Mouse (Mus musculus): ENCODE data around the gene Gtf2f2. TPM values are rescaled to one million over a fixed set of nuclear protein-coding genes. Genes with fewer than 3 reads are reported as not detected.

The Gtf2f2 gene
- polyA plus RNA-seq, 1 experiment = 24.3 TPM

DNA sequence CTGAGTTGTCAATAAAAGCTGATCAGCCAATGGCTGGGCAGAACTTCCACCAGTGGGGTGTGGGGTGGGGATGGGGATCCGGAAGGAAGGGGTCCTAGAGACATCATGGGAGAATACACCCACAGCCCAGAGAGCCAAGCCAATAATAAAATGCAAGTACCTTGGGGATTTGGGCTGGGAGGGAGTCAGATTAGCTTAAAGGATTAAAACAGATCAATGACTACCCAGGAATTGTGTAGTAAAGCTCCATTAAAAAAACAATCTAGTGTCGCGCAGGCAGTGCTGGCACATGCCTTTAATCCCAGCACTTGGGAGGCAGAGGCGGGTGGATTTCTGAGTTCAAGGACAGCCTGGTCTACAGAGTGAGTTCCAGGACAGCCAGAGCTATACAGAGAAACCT, 5.7 kb downstream of the Gtf2f2 start:
- H3K4me2 ChIP-seq (ENCODE audit: low read depth) = no peak overlapping the region
- H3K27me3 ChIP-seq (ENCODE audit: control insufficient read depth, insufficient read depth, insufficient read length) = no peaks in the 10 kb centered on the region
- peaks cover 73% of the 10 kb centered on the region for H3K79me2 ChIP-seq (ENCODE audit: control insufficient read depth, insufficient read depth)
- no peak overlapping the region for H3K4me3 ChIP-seq
- H3K36me3 ChIP-seq (ENCODE audit: control insufficient read depth, insufficient read depth) = peaks cover 4% of the 10 kb centered on the region
- no peak overlapping the region for H3ac ChIP-seq (ENCODE audit: control insufficient read depth, insufficient read length)
- TF ChIP-seq POLR2AphosphoS2 (IDR thresholded peaks at IDR 0.05; ENCODE audit: insufficient read length, low read depth) = no peak
- no peak for TF ChIP-seq TCF12 (IDR thresholded peaks at IDR 0.05; ENCODE audit: insufficient read depth, poor library complexity, severe bottlenecking)

GRCm38 (mm10) chr14:76001781-76002180, 8.9 kb downstream of the Gtf2f2 start:
- Histone ChIP-seq H3K4me3 (no peak overlapping the region), H3K79me2 (ENCODE audit: control insufficient read depth, insufficient read depth) (peaks cover 52% of the 10 kb centered on the region), H3K36me3 (ENCODE audit: control insufficient read depth, insufficient read depth) (peaks cover 4% of the 10 kb centered on the region), H3ac (ENCODE audit: control insufficient read depth, insufficient read length) (no peak overlapping the region), H3K4me2 (ENCODE audit: low read depth) (no peak overlapping the region), H3K27me3 (ENCODE audit: control insufficient read depth, insufficient read depth, insufficient read length) (no peaks in the 10 kb centered on the region)
- TF ChIP-seq POLR2A (IDR thresholded peaks at IDR 0.05; ENCODE audit: insufficient read length, low read depth) (no peak), CEBPB (IDR thresholded peaks at IDR 0.05; ENCODE audit: insufficient read depth, poor library complexity, severe bottlenecking) (no peak), REST (IDR thresholded peaks at IDR 0.05; ENCODE audit: insufficient read depth, insufficient read length) (no peak), MAX (IDR thresholded peaks at IDR 0.05; ENCODE audit: low read depth) (no peak), E2F4 (IDR thresholded peaks at IDR 0.05; ENCODE audit: insufficient read depth) (no peak), POLR2AphosphoS2 (IDR thresholded peaks at IDR 0.05; ENCODE audit: insufficient read length, low read depth) (no peak)

DNA sequence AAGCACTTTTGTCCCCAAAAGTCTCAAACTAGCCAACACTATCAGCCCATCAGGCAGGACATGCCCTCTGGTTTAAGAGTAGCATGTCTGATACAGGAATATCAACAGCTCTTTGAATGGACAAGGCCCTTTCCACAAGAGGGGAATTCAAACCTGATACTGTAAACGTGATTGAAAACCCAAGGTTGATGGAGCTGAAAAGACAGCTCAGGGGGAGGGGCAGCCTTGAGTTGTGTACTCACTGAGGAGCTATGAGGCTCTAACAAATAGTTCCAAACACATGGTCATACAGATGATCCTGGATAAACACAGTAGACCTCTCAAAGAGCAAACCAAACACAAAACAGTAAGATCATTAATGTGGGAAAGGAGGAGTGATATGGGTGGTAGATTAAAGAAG, 12.6 kb downstream of the Gtf2f2 start:
- no peak overlapping the region for H3K4me2 ChIP-seq (ENCODE audit: low read depth)
- H3K79me2 ChIP-seq (ENCODE audit: control insufficient read depth, insufficient read depth) = peaks cover 38% of the 10 kb centered on the region
- no peak overlapping the region for H3ac ChIP-seq (ENCODE audit: control insufficient read depth, insufficient read length)
- no peak overlapping the region for H3K4me3 ChIP-seq
- H3K27me3 ChIP-seq (ENCODE audit: control insufficient read depth, insufficient read depth, insufficient read length) = no peaks in the 10 kb centered on the region
- H3K36me3 ChIP-seq (ENCODE audit: control insufficient read depth, insufficient read depth) = peaks cover 15% of the 10 kb centered on the region
- no peak for TF ChIP-seq POLR2A (IDR thresholded peaks at IDR 0.05; ENCODE audit: insufficient read length, low read depth)
- no peak for TF ChIP-seq USF1 (IDR thresholded peaks at IDR 0.05; ENCODE audit: low read depth)
- no peak for TF ChIP-seq MYOG (IDR thresholded peaks at IDR 0.05; ENCODE audit: control insufficient read depth in 1 of 3, insufficient read depth in 1 of 3, insufficient read length in 2 of 3, low read depth in 2 of 3)
- no peak for TF ChIP-seq MAX (IDR thresholded peaks at IDR 0.05; ENCODE audit: low read depth)
- TF ChIP-seq POLR2AphosphoS2 (IDR thresholded peaks at IDR 0.05; ENCODE audit: insufficient read length, low read depth) = no peak
- no peak for TF ChIP-seq TCF12 (IDR thresholded peaks at IDR 0.05; ENCODE audit: insufficient read depth, poor library complexity, severe bottlenecking)
- TF ChIP-seq REST (IDR thresholded peaks at IDR 0.05; ENCODE audit: insufficient read depth, insufficient read length) = no peak
- no peak for TF ChIP-seq TCF3 (IDR thresholded peaks at IDR 0.05; ENCODE audit: insufficient read length, low read depth)
- no peak for TF ChIP-seq CEBPB (IDR thresholded peaks at IDR 0.05; ENCODE audit: insufficient read depth, poor library complexity, severe bottlenecking)

DNA sequence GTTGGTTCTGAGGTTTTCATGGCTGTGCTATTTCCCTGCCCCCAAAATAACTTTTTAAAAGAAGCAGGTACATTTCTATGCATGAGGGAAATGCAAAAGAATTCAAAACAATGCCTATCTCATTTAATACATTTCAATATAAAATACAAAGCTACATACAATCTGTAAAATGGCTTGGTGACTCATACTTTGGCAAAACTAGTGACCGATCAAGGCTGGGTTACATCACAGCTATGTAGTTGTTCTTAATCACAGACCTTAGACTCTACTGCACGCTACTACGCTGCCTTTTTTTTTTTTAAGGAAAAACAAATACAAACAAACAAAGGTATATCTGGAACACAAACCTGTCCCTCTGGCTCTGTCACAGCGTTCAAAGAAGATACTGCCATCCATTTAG, 18.3 kb downstream of the Gtf2f2 start:
- Histone ChIP-seq H3K79me2 (ENCODE audit: control insufficient read depth, insufficient read depth) (peaks cover 50% of the 10 kb centered on the region), H3K36me3 (ENCODE audit: control insufficient read depth, insufficient read depth) (peaks cover 15% of the 10 kb centered on the region), H3K4me3 (no peak overlapping the region), H3K27me3 (ENCODE audit: control insufficient read depth, insufficient read depth, insufficient read length) (no peaks in the 10 kb centered on the region), H3ac (ENCODE audit: control insufficient read depth, insufficient read length) (no peak overlapping the region), H3K4me2 (ENCODE audit: low read depth) (no peak overlapping the region)
- TF ChIP-seq MYOG (IDR thresholded peaks at IDR 0.05; ENCODE audit: control insufficient read depth in 1 of 3, insufficient read depth in 1 of 3, insufficient read length in 2 of 3, low read depth in 2 of 3) = no peak
- TF ChIP-seq E2F4 (IDR thresholded peaks at IDR 0.05; ENCODE audit: insufficient read depth) = no peak
- TF ChIP-seq MYOD1 (IDR thresholded peaks at IDR 0.05; ENCODE audit: control insufficient read depth in 1 of 3, insufficient read length in 2 of 3, low read depth in 2 of 3) = no peak
- TF ChIP-seq TCF3 (IDR thresholded peaks at IDR 0.05; ENCODE audit: insufficient read length, low read depth) = no peak
- TF ChIP-seq TCF12 (IDR thresholded peaks at IDR 0.05; ENCODE audit: insufficient read depth, poor library complexity, severe bottlenecking) = no peak
- no peak for TF ChIP-seq SRF (IDR thresholded peaks at IDR 0.05; ENCODE audit: control insufficient read depth, insufficient read length, low read depth)
- no peak for TF ChIP-seq POLR2A (IDR thresholded peaks at IDR 0.05; ENCODE audit: insufficient read length, low read depth)
- no peak for TF ChIP-seq MAX (IDR thresholded peaks at IDR 0.05; ENCODE audit: low read depth)
- TF ChIP-seq USF1 (IDR thresholded peaks at IDR 0.05; ENCODE audit: low read depth) = no peak

DNA sequence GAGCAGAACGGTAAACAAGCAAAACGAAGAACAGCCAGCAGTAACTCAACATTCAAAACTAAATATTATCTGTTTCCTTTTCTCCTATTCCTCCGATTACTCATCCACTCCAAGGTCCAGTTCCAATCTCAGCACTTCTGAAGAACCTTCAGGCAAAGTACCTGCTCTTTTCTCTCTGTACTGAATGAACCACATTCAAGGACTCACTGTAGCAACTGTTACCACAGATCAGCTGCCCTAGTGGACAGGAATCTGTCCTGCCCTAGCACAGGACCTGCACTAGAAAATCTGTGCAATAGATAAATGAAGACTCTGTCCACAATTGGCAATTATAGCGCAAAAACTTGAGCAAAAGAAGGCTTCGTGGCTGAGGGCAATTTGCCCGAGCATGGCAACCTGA, 19.7 kb downstream of the Gtf2f2 start:
- Histone ChIP-seq H3K79me2 (ENCODE audit: control insufficient read depth, insufficient read depth) (peaks cover 46% of the 10 kb centered on the region), H3K4me3 (no peak overlapping the region), H3K27me3 (ENCODE audit: control insufficient read depth, insufficient read depth, insufficient read length) (no peaks in the 10 kb centered on the region), H3K36me3 (ENCODE audit: control insufficient read depth, insufficient read depth) (peaks cover 15% of the 10 kb centered on the region), H3K4me2 (ENCODE audit: low read depth) (no peak overlapping the region), H3ac (ENCODE audit: control insufficient read depth, insufficient read length) (no peak overlapping the region)
- no peak for TF ChIP-seq MYOG (IDR thresholded peaks at IDR 0.05; ENCODE audit: control insufficient read depth in 1 of 3, insufficient read depth in 1 of 3, insufficient read length in 2 of 3, low read depth in 2 of 3)
- no peak for TF ChIP-seq MYOD1 (IDR thresholded peaks at IDR 0.05; ENCODE audit: control insufficient read depth in 1 of 3, insufficient read length in 2 of 3, low read depth in 2 of 3)
- no peak for TF ChIP-seq SRF (IDR thresholded peaks at IDR 0.05; ENCODE audit: control insufficient read depth, insufficient read length, low read depth)
- no peak for TF ChIP-seq TCF12 (IDR thresholded peaks at IDR 0.05; ENCODE audit: insufficient read depth, poor library complexity, severe bottlenecking)
- TF ChIP-seq USF1 (IDR thresholded peaks at IDR 0.05; ENCODE audit: low read depth) = no peak
- no peak for TF ChIP-seq CEBPB (IDR thresholded peaks at IDR 0.05; ENCODE audit: insufficient read depth, poor library complexity, severe bottlenecking)
